Mouse (Mus musculus): ENCODE data around the gene Mrpl52.

GRCm38 (mm10) chr14:54457907-54458569, 31.3 kb downstream of the Mrpl52 start:
- TF ChIP-seq TAL1 (IDR thresholded peaks at IDR 0.05; ENCODE audit: low read length) (no peak), GATA1 (IDR thresholded peaks at IDR 0.05; ENCODE audit: low read length) (no peak)
